Mouse (Mus musculus): ENCODE data around the gene Zdhhc8. TPM values are rescaled to one million over a fixed set of nuclear protein-coding genes. Genes with fewer than 3 reads are reported as not detected.
A peak's percentile ranks its signal among the peaks of the same experiment; 100 is the strongest.

The Zdhhc8 gene
- polyA plus RNA-seq, 1 experiment from 2014 or later = 17.2 TPM

GRCm38 (mm10) chr16:18195068-18195467 is 39.9 kb downstream of the Zdhhc8 start:
- Histone ChIP-seq H3K4me3 (ENCODE audit: low read length) (no peak overlapping the region), H3K27me3 (ENCODE audit: control insufficient read depth, insufficient read depth, low read length) (0 out of 2 replicates have a peak, but pooled peaks cover 2% of the 10 kb centered on the region), H3K36me3 (ENCODE audit: control insufficient read depth, insufficient read depth, low read length) (no peaks in the 10 kb centered on the region), H3K9ac (ENCODE audit: low read depth, low read length) (no peak overlapping the region), H3K27ac (ENCODE audit: low read depth, low read length) (no peak overlapping the region), H3K4me1 (ENCODE audit: control insufficient read depth, insufficient read depth, low read length) (peaks cover 33% of the 10 kb centered on the region), H3K9me3 (ENCODE audit: control insufficient read depth, low read length) (no peaks in the 10 kb centered on the region), H3K4me2 (replicated peaks; ENCODE audit: low read depth, low read length) (no peak overlapping the region)
- no peak for ATAC-seq (ENCODE audit: low FRiP score, low TSS enrichment)
- 45% methylated on average over 5 of the region's 5 CpGs for WGBS

GRCm38 (mm10) chr16:18194208-18194985 is 40.5 kb downstream of the Zdhhc8 start:
- Histone ChIP-seq H3K36me3 (ENCODE audit: control insufficient read depth, insufficient read depth, low read length) (no peaks in the 10 kb centered on the region), H3K9ac (ENCODE audit: low read depth, low read length) (no peak overlapping the region), H3K27me3 (ENCODE audit: control insufficient read depth, insufficient read depth, low read length) (0 out of 2 replicates have a peak, but pooled peaks cover 2% of the 10 kb centered on the region), H3K4me1 (ENCODE audit: control insufficient read depth, insufficient read depth, low read length) (peaks cover 27% of the 10 kb centered on the region), H3K27ac (ENCODE audit: low read depth, low read length) (no peak overlapping the region), H3K4me3 (ENCODE audit: low read length) (no peak overlapping the region), H3K9me3 (ENCODE audit: control insufficient read depth, low read length) (no peaks in the 10 kb centered on the region), H3K4me2 (replicated peaks; ENCODE audit: low read depth, low read length) (no peak overlapping the region)
- peak; percentile 32 for ATAC-seq (ENCODE audit: low FRiP score, low TSS enrichment)
- 40% methylated on average over 15 of the region's 15 CpGs for WGBS

- peaks cover 23% of the 10 kb centered on the region for H3K4me1 ChIP-seq (ENCODE audit: control insufficient read depth, insufficient read depth, low read length)
- ATAC-seq (ENCODE audit: low FRiP score, low TSS enrichment) = no peak
- H3K27ac ChIP-seq (ENCODE audit: low read depth, low read length) = no peak overlapping the region
- H3K9ac ChIP-seq (ENCODE audit: low read depth, low read length) = no peak overlapping the region
- 0 out of 2 replicates have a peak, but pooled peaks cover 2% of the 10 kb centered on the region for H3K27me3 ChIP-seq (ENCODE audit: control insufficient read depth, insufficient read depth, low read length)
- H3K36me3 ChIP-seq (ENCODE audit: control insufficient read depth, insufficient read depth, low read length) = no peaks in the 10 kb centered on the region
- H3K4me2 ChIP-seq (replicated peaks; ENCODE audit: low read depth, low read length) = no peak overlapping the region
- WGBS = 84% methylated on average over 2 of the region's 2 CpGs
- H3K4me3 ChIP-seq (ENCODE audit: low read length) = no peak overlapping the region
- peaks cover 3% of the 10 kb centered on the region; the same call in 1 of the 2 replicates for H3K9me3 ChIP-seq (ENCODE audit: control insufficient read depth, low read length)
These were observed 43.9 kb downstream of the Zdhhc8 start for GRCm38 (mm10) chr16:18191006-18191405.

- ATAC-seq (ENCODE audit: low FRiP score, low TSS enrichment) = no peak
- H3K27ac ChIP-seq (ENCODE audit: low read depth, low read length) = 0 out of 2 replicates have a peak overlapping the region, but pooled peaks have one; percentile 24
- WGBS = 75% methylated on average over 3 of the region's 3 CpGs
These were observed 47.7 kb downstream of the Zdhhc8 start for GRCm38 (mm10) chr16:18187221-18187620.

GRCm38 (mm10) chr16:18186798-18187197 is 48.1 kb downstream of the Zdhhc8 start:
- H3K4me3 ChIP-seq (ENCODE audit: low read length) = no peak overlapping the region
- 62% methylated on average over 4 of the region's 4 CpGs for WGBS
- H3K4me1 ChIP-seq (ENCODE audit: control insufficient read depth, insufficient read depth, low read length) = peaks cover 16% of the 10 kb centered on the region
- peaks cover 3% of the 10 kb centered on the region; the same call in 1 of the 2 replicates for H3K9me3 ChIP-seq (ENCODE audit: control insufficient read depth, low read length)
- H3K36me3 ChIP-seq (ENCODE audit: control insufficient read depth, insufficient read depth, low read length) = no peaks in the 10 kb centered on the region
- no peak overlapping the region for H3K4me2 ChIP-seq (replicated peaks; ENCODE audit: low read depth, low read length)
- 0 out of 2 replicates have a peak, but pooled peaks cover 2% of the 10 kb centered on the region for H3K27me3 ChIP-seq (ENCODE audit: control insufficient read depth, insufficient read depth, low read length)
- peak overlapping the region; percentile 24; the same call in 1 of the 2 replicates for H3K27ac ChIP-seq (ENCODE audit: low read depth, low read length)
- ATAC-seq (ENCODE audit: low FRiP score, low TSS enrichment) = no peak
- H3K9ac ChIP-seq (ENCODE audit: low read depth, low read length) = no peak overlapping the region

More at GRCm38 (mm10) chr16:18187221-18187620, 47.7 kb downstream of the Zdhhc8 start:
- H3K4me3 ChIP-seq (ENCODE audit: low read length) = no peak overlapping the region
- H3K9ac ChIP-seq (ENCODE audit: low read depth, low read length) = no peak overlapping the region
- peaks cover 3% of the 10 kb centered on the region; the same call in 1 of the 2 replicates for H3K9me3 ChIP-seq (ENCODE audit: control insufficient read depth, low read length)
- no peak overlapping the region for H3K4me2 ChIP-seq (replicated peaks; ENCODE audit: low read depth, low read length)
- H3K36me3 ChIP-seq (ENCODE audit: control insufficient read depth, insufficient read depth, low read length) = no peaks in the 10 kb centered on the region
- H3K27me3 ChIP-seq (ENCODE audit: control insufficient read depth, insufficient read depth, low read length) = 0 out of 2 replicates have a peak, but pooled peaks cover 2% of the 10 kb centered on the region
- H3K4me1 ChIP-seq (ENCODE audit: control insufficient read depth, insufficient read depth, low read length) = peaks cover 16% of the 10 kb centered on the region

- peaks cover 3% of the 10 kb centered on the region; the same call in 1 of the 2 replicates for H3K9me3 ChIP-seq (ENCODE audit: control insufficient read depth, low read length)
- 0 out of 2 replicates have a peak, but pooled peaks cover under 1% of the 10 kb centered on the region for H3K27me3 ChIP-seq (ENCODE audit: control insufficient read depth, insufficient read depth, low read length)
- H3K36me3 ChIP-seq (ENCODE audit: control insufficient read depth, insufficient read depth, low read length) = no peaks in the 10 kb centered on the region
- no peak overlapping the region for H3K4me3 ChIP-seq (ENCODE audit: low read length)
- peak overlapping the region; percentile 24; the same call in 1 of the 2 replicates for H3K27ac ChIP-seq (ENCODE audit: low read depth, low read length)
- H3K4me1 ChIP-seq (ENCODE audit: control insufficient read depth, insufficient read depth, low read length) = peaks cover 25% of the 10 kb centered on the region
- ATAC-seq (ENCODE audit: low FRiP score, low TSS enrichment) = peak; percentile 80
- no peak overlapping the region for H3K4me2 ChIP-seq (replicated peaks; ENCODE audit: low read depth, low read length)
- 0 out of 2 replicates have a peak overlapping the region, but pooled peaks have one; percentile 18 for H3K9ac ChIP-seq (ENCODE audit: low read depth, low read length)
- 9% methylated on average over 8 of the region's 8 CpGs for WGBS
These were observed 49.1 kb downstream of the Zdhhc8 start for GRCm38 (mm10) chr16:18185715-18186449.

- no peak overlapping the region for H3K9ac ChIP-seq (ENCODE audit: low read depth, low read length)
- 89% methylated on average over 8 of the region's 8 CpGs for WGBS
- 0 out of 2 replicates have a peak, but pooled peaks cover 2% of the 10 kb centered on the region for H3K27me3 ChIP-seq (ENCODE audit: control insufficient read depth, insufficient read depth, low read length)
- no peaks in the 10 kb centered on the region for H3K36me3 ChIP-seq (ENCODE audit: control insufficient read depth, insufficient read depth, low read length)
- H3K4me1 ChIP-seq (ENCODE audit: control insufficient read depth, insufficient read depth, low read length) = peaks cover 27% of the 10 kb centered on the region
- no peaks in the 10 kb centered on the region for H3K9me3 ChIP-seq (ENCODE audit: control insufficient read depth, low read length)
- no peak overlapping the region for H3K4me2 ChIP-seq (replicated peaks; ENCODE audit: low read depth, low read length)
- ATAC-seq (ENCODE audit: low FRiP score, low TSS enrichment) = no peak
- no peak overlapping the region for H3K27ac ChIP-seq (ENCODE audit: low read depth, low read length)
- no peak overlapping the region for H3K4me3 ChIP-seq (ENCODE audit: low read length)
These were observed 52.2 kb downstream of the Zdhhc8 start for GRCm38 (mm10) chr16:18182766-18183165.

- H3K9ac ChIP-seq (ENCODE audit: low read depth, low read length) = no peak overlapping the region
- WGBS = 4% methylated on average over 10 of the region's 10 CpGs
- H3K9me3 ChIP-seq (ENCODE audit: control insufficient read depth, low read length) = no peaks in the 10 kb centered on the region
- peak; percentile 14; the same call in 1 of the 2 replicates for ATAC-seq (ENCODE audit: low FRiP score, low TSS enrichment)
- peaks cover 25% of the 10 kb centered on the region for H3K4me1 ChIP-seq (ENCODE audit: control insufficient read depth, insufficient read depth, low read length)
- H3K27ac ChIP-seq (ENCODE audit: low read depth, low read length) = no peak overlapping the region
- no peaks in the 10 kb centered on the region for H3K36me3 ChIP-seq (ENCODE audit: control insufficient read depth, insufficient read depth, low read length)
- H3K4me2 ChIP-seq (replicated peaks; ENCODE audit: low read depth, low read length) = no peak overlapping the region
- no peak overlapping the region for H3K4me3 ChIP-seq (ENCODE audit: low read length)
- 0 out of 2 replicates have a peak, but pooled peaks cover 2% of the 10 kb centered on the region for H3K27me3 ChIP-seq (ENCODE audit: control insufficient read depth, insufficient read depth, low read length)
These were observed 53.5 kb downstream of the Zdhhc8 start for GRCm38 (mm10) chr16:18181398-18181797.

Data from kidney, embryonic 14.5 days (tissue).